Comparison of ENCODE assay signal across 12 mouse cellular contexts in genomic region chr1:82324131-82324785, GRCm38 (mm10). TPM values are rescaled to one million over a fixed set of nuclear protein-coding genes. Genes with fewer than 3 reads are reported as not detected.
DNase-seq lines count a peak whose midpoint lies in the region; ATAC-seq lines count a peak whose summit lies in the region.
"Had no signal": no experiment of that assay in that cellular context is flagged by ENCODE, and none has a peak within 500 bp of the region (broad histone marks: within the 10 kb centered on the region; RNA-seq: fewer than 3 reads in every experiment).

No protein-coding gene starts in this region.

- peak overlapping the region; percentile 25; the same call in 1 of the 2 replicates for H3K27ac ChIP-seq in forebrain, embryonic 11.5 days (ENCODE audit: low read depth, low read length)
- no peak overlapping the region for H3K27ac ChIP-seq in forebrain, embryonic 16.5 days (ENCODE audit: low read length)
- H3K27ac ChIP-seq in forebrain, embryonic 14.5 days (ENCODE audit: low read depth, low read length), result peak overlapping the region; percentile 56
- H3K27ac ChIP-seq in midbrain, embryonic 15.5 days, result peak overlapping the region; percentile 8; the same call in 1 of the 2 replicates

- no peaks in the 10 kb centered on the region for H3K36me3 ChIP-seq in forebrain, embryonic 11.5 days (ENCODE audit: control insufficient read depth, insufficient read depth, low read length)
- H3K36me3 ChIP-seq in forebrain, embryonic 16.5 days (ENCODE audit: control insufficient read depth, insufficient read depth), result no peaks in the 10 kb centered on the region
- no peaks in the 10 kb centered on the region for H3K36me3 ChIP-seq in forebrain, embryonic 14.5 days (ENCODE audit: control insufficient read depth, insufficient read depth, low read length)
- H3K36me3 ChIP-seq in midbrain, embryonic 15.5 days (replicated peaks), result no peaks in the 10 kb centered on the region

- peaks cover 18% of the 10 kb centered on the region for H3K4me1 ChIP-seq in forebrain, embryonic 11.5 days (replicated peaks; ENCODE audit: control insufficient read depth, insufficient read depth, low read length)
- peaks cover 21% of the 10 kb centered on the region for H3K4me1 ChIP-seq in forebrain, embryonic 16.5 days (replicated peaks; ENCODE audit: control insufficient read depth, insufficient read depth, low read length)
- peaks cover 27% of the 10 kb centered on the region for H3K4me1 ChIP-seq in forebrain, embryonic 14.5 days (ENCODE audit: control insufficient read depth, insufficient read depth, low read length)
- H3K4me1 ChIP-seq in midbrain, embryonic 15.5 days, result peaks cover 22% of the 10 kb centered on the region

- H3K4me2 ChIP-seq in forebrain, embryonic 11.5 days (ENCODE audit: low read depth, low read length, severe bottlenecking), result no peak overlapping the region
- H3K4me2 ChIP-seq in forebrain, embryonic 16.5 days (ENCODE audit: low read length), result no peak overlapping the region
- no peak overlapping the region for H3K4me2 ChIP-seq in forebrain, embryonic 14.5 days (ENCODE audit: low read length)
- H3K4me2 ChIP-seq in midbrain, embryonic 15.5 days, result no peak overlapping the region
- H3K4me2 ChIP-seq: lung, embryonic 14.5 days had no signal

- peak; percentile 42 for ATAC-seq in forebrain, embryonic 11.5 days (replicated peaks; ENCODE audit: low FRiP score)
- no peak; the same call in 1 of the 2 replicates for ATAC-seq in forebrain, embryonic 16.5 days
- peak; percentile 40; the same call in 1 of the 2 replicates for ATAC-seq in forebrain, embryonic 14.5 days
- ATAC-seq in midbrain, embryonic 15.5 days (replicated peaks), result no peak

- no peaks in the 10 kb centered on the region for H3K27me3 ChIP-seq in forebrain, embryonic 11.5 days (ENCODE audit: control insufficient read depth, insufficient read depth, low read length)
- no peaks in the 10 kb centered on the region for H3K27me3 ChIP-seq in forebrain, embryonic 16.5 days (replicated peaks; ENCODE audit: control insufficient read depth, insufficient read depth, low read length)
- H3K27me3 ChIP-seq in forebrain, embryonic 14.5 days (replicated peaks; ENCODE audit: control insufficient read depth, insufficient read depth, low read length), result no peaks in the 10 kb centered on the region
- no peaks in the 10 kb centered on the region for H3K27me3 ChIP-seq in midbrain, embryonic 15.5 days (replicated peaks)

- no peaks in the 10 kb centered on the region for H3K9me3 ChIP-seq in forebrain, embryonic 11.5 days (ENCODE audit: control insufficient read depth, low read length)
- H3K9me3 ChIP-seq in forebrain, embryonic 16.5 days (ENCODE audit: control insufficient read depth, low read length), result no peaks in the 10 kb centered on the region
- no peaks in the 10 kb centered on the region for H3K9me3 ChIP-seq in forebrain, embryonic 14.5 days (replicated peaks; ENCODE audit: control insufficient read depth, low read length)
- H3K9me3 ChIP-seq in midbrain, embryonic 15.5 days, result no peaks in the 10 kb centered on the region

- no peak overlapping the region for H3K4me3 ChIP-seq in forebrain, embryonic 11.5 days (ENCODE audit: low read depth, low read length)
- H3K4me3 ChIP-seq in forebrain, embryonic 16.5 days (replicated peaks; ENCODE audit: low read length), result no peak overlapping the region
- no peak overlapping the region for H3K4me3 ChIP-seq in forebrain, embryonic 14.5 days (ENCODE audit: low read depth, low read length)
- H3K4me3 ChIP-seq in midbrain, embryonic 15.5 days, result no peak overlapping the region

- 14% methylated on average over 4 of the region's 4 CpGs for WGBS in forebrain, embryonic 11.5 days
- WGBS in forebrain, embryonic 16.5 days, result 8% methylated on average over 4 of the region's 4 CpGs
- 5% methylated on average over 4 of the region's 4 CpGs for WGBS in forebrain, embryonic 14.5 days
- WGBS in midbrain, embryonic 15.5 days, result 20% methylated on average over 4 of the region's 4 CpGs

- H3K9ac ChIP-seq in forebrain, embryonic 11.5 days (ENCODE audit: low read length), result no peak overlapping the region
- no peak overlapping the region for H3K9ac ChIP-seq in forebrain, embryonic 16.5 days (replicated peaks; ENCODE audit: low read depth, low read length)
- H3K9ac ChIP-seq in forebrain, embryonic 14.5 days (ENCODE audit: low read length), result peak overlapping the region; percentile 29; the same call in 1 of the 2 replicates
- H3K9ac ChIP-seq in midbrain, embryonic 15.5 days, result no peak overlapping the region
- H3K9ac ChIP-seq: lung, embryonic 14.5 days had no signal

- DNase-seq in forebrain, embryonic 11.5 days (ENCODE audit: low spot score), result peak; percentile 62
- peak; percentile 66 for DNase-seq in NIH3T3 (ENCODE audit: low read depth)
- peak; percentile 66 for DNase-seq in forebrain, embryonic 14.5 days (ENCODE audit: low spot score)
- no peak for DNase-seq in c-Kit-positive CD71-positive TER-119-positive erythroid progenitor cells, embryonic 14.5 days (ENCODE audit: low spot score)
- DNase-seq in frontal cortex, postnatal 25 days (ENCODE audit: low spot score in 2 of 2), result no peak
- DNase-seq in kidney, adult 18-20 months, result no peak
- DNase-seq: gastrocnemius, postnatal 25 days; lung, embryonic 14.5 days; right cerebral cortex, postnatal 25 days; thymus, postnatal 36 days had no signal

RNA-seq across cellular contexts. Expression of gene Rhbdd1, which starts 8.0 kb away (rescaled TPM):
- polyA plus RNA-seq in forebrain, embryonic 11.5 days (2014; fragmentation: Nextera tagmentation; extraction: Ambion mirVana), result 6.3 and 7.5 TPM in 2 replicates
- polyA plus RNA-seq in forebrain, embryonic 16.5 days (2015; fragmentation: Nextera tagmentation; extraction: Ambion mirVana), result 4.6 and 5.8 TPM in 2 replicates
- 4.0 and 4.2 TPM in 2 replicates for polyA plus RNA-seq in forebrain, embryonic 14.5 days (2014; fragmentation: Nextera tagmentation; extraction: Ambion mirVana)
- polyA plus RNA-seq in midbrain, embryonic 15.5 days (2015; fragmentation: Nextera tagmentation; extraction: Ambion mirVana), result 3.2 and 4.2 TPM in 2 replicates

RNA-seq across cellular contexts. Expression of gene Irs1, which starts 33.0 kb away (rescaled TPM):
- polyA plus RNA-seq in forebrain, embryonic 11.5 days (2014; fragmentation: Nextera tagmentation; extraction: Ambion mirVana), result 14.2 and 17.5 TPM in 2 replicates
- polyA plus RNA-seq in forebrain, embryonic 16.5 days (2015; fragmentation: Nextera tagmentation; extraction: Ambion mirVana), result 9.2 and 11.0 TPM in 2 replicates
- polyA plus RNA-seq in forebrain, embryonic 14.5 days (2014; fragmentation: Nextera tagmentation; extraction: Ambion mirVana), result 6.3 and 7.7 TPM in 2 replicates
- 7.5 and 8.2 TPM in 2 replicates for polyA plus RNA-seq in midbrain, embryonic 15.5 days (2015; fragmentation: Nextera tagmentation; extraction: Ambion mirVana)

Comparison
In these comparisons a context has a peak if more than half of its experiments do, and no peak if none do; other contexts are left out.
1. ATAC-seq: peak in forebrain, embryonic 11.5 days (single experiment) and forebrain, embryonic 14.5 days (single experiment); none in forebrain, embryonic 16.5 days (single experiment) and midbrain, embryonic 15.5 days (single experiment).
2. DNase-seq: peak in forebrain, embryonic 11.5 days (single experiment), NIH3T3 (single experiment) and forebrain, embryonic 14.5 days (single experiment); none in c-Kit-positive CD71-positive TER-119-positive erythroid progenitor cells, embryonic 14.5 days (single experiment), frontal cortex, postnatal 25 days (0 of 2) and kidney, adult 18-20 months (single experiment).